Mouse (Mus musculus): ENCODE measurements around the gene Atcay. TPM values are rescaled to one million over a fixed set of nuclear protein-coding genes. Genes with fewer than 3 reads are reported as not detected.

The Atcay gene
- total and polyA plus RNA-seq, 3 experiments, result 0.19 to 0.33 TPM; not detected in 1

DNA sequence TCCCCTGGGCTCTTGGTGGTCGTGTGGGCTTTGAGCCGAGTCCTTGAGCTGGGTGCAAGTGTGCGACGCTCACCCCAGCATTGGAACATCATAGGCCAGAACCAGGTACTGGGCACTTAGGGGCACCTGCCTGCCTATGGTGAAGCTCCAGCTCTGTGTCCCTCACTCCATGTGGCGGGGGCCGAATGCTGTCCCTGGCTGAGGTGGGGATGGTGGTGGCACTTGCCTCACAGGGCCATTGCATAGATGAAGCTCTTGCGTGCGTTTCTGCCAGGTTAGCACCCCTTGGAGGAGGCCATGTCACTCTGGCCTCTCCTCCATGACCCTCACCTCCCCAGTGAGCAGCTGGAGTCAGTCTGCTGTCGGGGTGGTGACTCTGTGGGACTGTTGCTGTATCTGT, 43.5 kb downstream of the Atcay start:
- no peak for DNase-seq (ENCODE audit: low read depth, low spot score)
- Histone ChIP-seq H3K4me3 (ENCODE audit: control insufficient read depth in 1 of 2, insufficient read depth in 1 of 2, low read depth in 2 of 2, low read length in 2 of 2) (no peak overlapping the region), H3K27me3 (ENCODE audit: control insufficient read depth in 1 of 2, insufficient read depth in 2 of 2, low read length in 2 of 2) (no peaks in the 10 kb centered on the region), H3K79me2 (ENCODE audit: control insufficient read depth, insufficient read depth, low read length, poor library complexity) (peaks cover 8% of the 10 kb centered on the region), H3K36me3 (ENCODE audit: control insufficient read depth in 1 of 2, insufficient read depth in 2 of 2, low read length in 2 of 2) (no peaks in the 10 kb centered on the region; a peak in 1 of 4 replicates), H3K9ac (ENCODE audit: control insufficient read depth, low read depth, low read length, poor library complexity, severe bottlenecking) (no peak overlapping the region), H3K27ac (ENCODE audit: control insufficient read depth, low read depth, low read length) (no peak overlapping the region), H3K4me1 (ENCODE audit: control insufficient read depth in 1 of 2, insufficient read depth in 2 of 2, low read length in 2 of 2) (peaks cover 0 to 16% of the 10 kb centered on the region in 2 experiments; a peak in 3 of 4 replicates), H3K9me3 (replicated peaks; ENCODE audit: insufficient read depth, low read length) (no peaks in the 10 kb centered on the region)
- no peak for TF ChIP-seq MEF2A (IDR thresholded peaks at IDR 0.05; ENCODE audit: extremely low read depth, insufficient replicate concordance, low read depth, low read length, poor library complexity, severe bottlenecking)

DNA sequence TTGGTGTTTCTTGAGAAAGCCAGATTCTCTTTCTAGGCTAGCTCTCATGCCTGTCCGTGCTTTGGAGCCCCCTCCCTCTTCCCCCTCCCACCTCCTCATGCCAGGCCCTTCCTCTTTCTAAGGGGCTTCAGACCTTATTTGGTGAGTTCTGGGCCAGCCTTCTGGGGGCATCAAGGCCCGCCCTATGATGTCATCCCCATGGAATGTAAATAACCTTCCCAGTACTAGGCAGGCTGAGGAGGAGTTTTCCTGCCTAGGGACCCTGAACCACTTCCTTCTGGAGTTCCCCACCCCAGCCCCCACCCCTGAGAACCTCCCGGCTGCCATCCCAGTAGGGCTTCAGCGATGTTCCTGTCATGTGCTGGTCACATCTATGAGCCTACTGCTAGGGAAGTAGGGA, 45.9 kb downstream of the Atcay start:
- Histone ChIP-seq H3K36me3 (ENCODE audit: control insufficient read depth in 1 of 2, insufficient read depth in 2 of 2, low read length in 2 of 2) (peaks cover 0 to 1% of the 10 kb centered on the region in 2 experiments; a peak in 1 of 4 replicates), H3K4me1 (ENCODE audit: control insufficient read depth in 1 of 2, insufficient read depth in 2 of 2, low read length in 2 of 2) (peaks cover 0 to 5% of the 10 kb centered on the region in 2 experiments; a peak in 1 of 4 replicates), H3K79me2 (ENCODE audit: control insufficient read depth, insufficient read depth, low read length, poor library complexity) (peaks cover 11% of the 10 kb centered on the region)

DNA sequence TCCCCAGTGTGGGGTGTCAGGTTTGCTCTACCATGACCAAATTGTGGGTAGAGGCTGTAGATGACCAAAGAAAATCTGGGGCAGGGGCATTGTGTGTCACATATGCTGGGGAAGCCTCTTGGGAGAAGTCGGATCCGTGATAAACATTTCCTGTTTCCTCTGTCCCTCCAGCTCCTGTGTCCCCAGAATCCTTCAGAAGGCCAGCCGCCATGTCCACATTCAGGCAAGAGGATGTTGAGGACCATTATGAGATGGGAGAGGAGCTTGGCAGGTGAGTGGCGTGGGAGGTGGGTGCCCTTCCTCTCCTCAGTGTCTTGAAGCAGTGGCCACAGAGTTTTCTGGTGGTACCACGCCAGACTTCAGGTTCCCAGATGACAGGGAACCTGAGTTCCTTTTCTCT, 46.8 kb downstream of the Atcay start, which contains the start of gene 4930442H23Rik:
Gene 4930442H23Rik (minus strand): TSS at position 45 of the 400 bp plus-strand sequence.
- H3K4me3 ChIP-seq (ENCODE audit: control insufficient read depth in 1 of 2, insufficient read depth in 1 of 2, low read depth in 2 of 2, low read length in 2 of 2), result peak within 1 kb of the TSS; percentile 58 to 82
- peaks cover 0 to 12% of the 10 kb centered on the region in 2 experiments; a peak in 2 of 4 replicates for H3K4me1 ChIP-seq (ENCODE audit: control insufficient read depth in 1 of 2, insufficient read depth in 2 of 2, low read length in 2 of 2)
- no peak for TF ChIP-seq ZKSCAN1 (IDR thresholded peaks at IDR 0.05; ENCODE audit: low read depth, low read length)
- no peak for TF ChIP-seq EP300 (IDR thresholded peaks at IDR 0.05; ENCODE audit: low read depth in 1 of 2, low read length in 2 of 2)
- TF ChIP-seq JUND (IDR thresholded peaks at IDR 0.05; ENCODE audit: low read depth, low read length), result no peak
- no peak for TF ChIP-seq NRF1 (IDR thresholded peaks at IDR 0.05; ENCODE audit: insufficient read depth, low read depth, low read length, poor library complexity, severe bottlenecking)
- TF ChIP-seq POLR2AphosphoS2 (IDR thresholded peaks at IDR 0.05; ENCODE audit: low read length), result no peak
- TF ChIP-seq ETS1 (IDR thresholded peaks at IDR 0.05; ENCODE audit: low read depth, low read length), result no peak
- TF ChIP-seq USF1 (IDR thresholded peaks at IDR 0.05; ENCODE audit: low read depth, low read length), result no peak
- TF ChIP-seq ZNF384 (IDR thresholded peaks at IDR 0.05; ENCODE audit: low read depth, low read length), result no peak
- TF ChIP-seq NELFE (IDR thresholded peaks at IDR 0.05; ENCODE audit: low read depth, low read length), result no peak
- no peak for TF ChIP-seq ZMIZ1 (IDR thresholded peaks at IDR 0.05; ENCODE audit: low read depth, low read length)
- TF ChIP-seq BHLHE40 (IDR thresholded peaks at IDR 0.05; ENCODE audit: borderline replicate concordance, low read depth, low read length), result no peak
- no peak for TF ChIP-seq RAD21 (IDR thresholded peaks at IDR 0.05; ENCODE audit: low read depth, low read length)
- TF ChIP-seq RCOR1 (IDR thresholded peaks at IDR 0.05; ENCODE audit: low read depth, low read length), result no peak
- H3K27me3 ChIP-seq (ENCODE audit: control insufficient read depth in 1 of 2, insufficient read depth in 2 of 2, low read length in 2 of 2), result no peaks in the 10 kb centered on the region
- H3K9me3 ChIP-seq (replicated peaks; ENCODE audit: insufficient read depth, low read length), result no peaks in the 10 kb centered on the region
- H3K27ac ChIP-seq (ENCODE audit: control insufficient read depth, low read depth, low read length), result peak within 1 kb of the TSS; percentile 89
- peaks cover 21% of the 10 kb centered on the region for H3K79me2 ChIP-seq (ENCODE audit: control insufficient read depth, insufficient read depth, low read length, poor library complexity)
- H3K9ac ChIP-seq (ENCODE audit: control insufficient read depth, low read depth, low read length, poor library complexity, severe bottlenecking), result peak within 1 kb of the TSS; percentile 86
- H3K36me3 ChIP-seq (ENCODE audit: control insufficient read depth in 1 of 2, insufficient read depth in 2 of 2, low read length in 2 of 2), result peaks cover 1 to 5% of the 10 kb centered on the region in 2 experiments; a peak in 3 of 4 replicates
- DNase-seq (ENCODE audit: low read depth, low spot score), result peak; percentile 23

More for the DNA sequence above, 45.9 kb downstream of the Atcay start:
- no peak overlapping the region for H3K9ac ChIP-seq (ENCODE audit: control insufficient read depth, low read depth, low read length, poor library complexity, severe bottlenecking)
- H3K4me3 ChIP-seq (ENCODE audit: control insufficient read depth in 1 of 2, insufficient read depth in 1 of 2, low read depth in 2 of 2, low read length in 2 of 2), result no peak overlapping the region
- H3K27me3 ChIP-seq (ENCODE audit: control insufficient read depth in 1 of 2, insufficient read depth in 2 of 2, low read length in 2 of 2), result no peaks in the 10 kb centered on the region
- TF ChIP-seq MYB (IDR thresholded peaks at IDR 0.05; ENCODE audit: low read depth, low read length), result no peak
- no peak for TF ChIP-seq POLR2AphosphoS5 (IDR thresholded peaks at IDR 0.05; ENCODE audit: borderline replicate concordance, low read depth, low read length)
- no peak for TF ChIP-seq RAD21 (IDR thresholded peaks at IDR 0.05; ENCODE audit: low read depth, low read length)
- no peak for TF ChIP-seq POLR2AphosphoS2 (IDR thresholded peaks at IDR 0.05; ENCODE audit: low read length)
- no peak for TF ChIP-seq TBP (IDR thresholded peaks at IDR 0.05; ENCODE audit: low read depth, low read length)
- no peak for TF ChIP-seq CTCF (IDR thresholded peaks at IDR 0.05 in 2 of 3, conservative IDR thresholded peaks at IDR 0.05 in 1 of 3; ENCODE audit: control insufficient read depth in 1 of 3, insufficient read depth in 1 of 3, low read depth in 2 of 3, low read length in 3 of 3, poor library complexity in 1 of 3, severe bottlenecking in 1 of 3)
- TF ChIP-seq ELF1 (IDR thresholded peaks at IDR 0.05; ENCODE audit: low read depth, low read length), result no peak
- no peak for TF ChIP-seq ZC3H11A (IDR thresholded peaks at IDR 0.05; ENCODE audit: low read depth, low read length)
- TF ChIP-seq RCOR1 (IDR thresholded peaks at IDR 0.05; ENCODE audit: low read depth, low read length), result no peak
- TF ChIP-seq ZKSCAN1 (IDR thresholded peaks at IDR 0.05; ENCODE audit: low read depth, low read length), result no peak
- TF ChIP-seq KAT2A (conservative IDR thresholded peaks at IDR 0.05; ENCODE audit: low read depth, low read length), result no peak
- TF ChIP-seq MEF2A (IDR thresholded peaks at IDR 0.05; ENCODE audit: extremely low read depth, insufficient replicate concordance, low read depth, low read length, poor library complexity, severe bottlenecking), result no peak
- TF ChIP-seq ETS1 (IDR thresholded peaks at IDR 0.05; ENCODE audit: low read depth, low read length), result no peak
- DNase-seq (ENCODE audit: low read depth, low spot score), result no peak
- no peak overlapping the region for H3K27ac ChIP-seq (ENCODE audit: control insufficient read depth, low read depth, low read length)
- H3K9me3 ChIP-seq (replicated peaks; ENCODE audit: insufficient read depth, low read length), result no peaks in the 10 kb centered on the region

All from MEL (cell line).